8 mouse cellular contexts compared by ENCODE assay signal in the genomic region with DNA sequence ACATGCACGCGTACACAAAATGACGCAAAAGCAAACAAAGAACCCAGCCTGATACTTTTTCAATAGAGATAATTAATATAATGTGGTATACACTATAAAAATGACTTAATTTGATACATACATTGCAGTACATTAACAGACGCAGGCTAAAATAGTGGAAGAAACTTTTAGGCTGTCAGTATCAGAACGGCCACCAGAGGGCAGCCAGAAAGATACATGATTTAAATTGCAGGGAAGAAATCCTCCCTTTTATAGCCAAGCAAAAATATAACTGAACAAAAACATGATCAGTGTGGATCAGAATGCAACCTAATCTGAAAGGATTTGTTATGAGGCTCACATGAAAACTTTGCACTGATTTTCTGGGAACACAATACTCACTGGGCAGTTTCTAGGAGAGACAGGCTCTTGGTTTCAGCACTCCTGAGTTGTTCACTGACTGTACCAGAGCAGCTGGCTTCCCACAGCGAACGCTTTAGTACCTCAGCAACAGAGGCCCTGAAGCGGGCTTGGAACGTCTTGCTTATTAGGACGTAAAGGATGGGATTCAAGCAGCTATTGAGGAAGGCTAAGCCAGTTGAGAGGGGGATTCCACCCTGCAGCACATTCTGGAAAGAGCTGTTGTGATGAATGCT. TPM values are rescaled to one million over a fixed set of nuclear protein-coding genes. Genes with fewer than 3 reads are reported as not detected.
DNase-seq lines count a peak whose midpoint lies in the region; ATAC-seq lines count a peak whose summit lies in the region.

No protein-coding gene starts in this region.

- 62% methylated on average over 10 of the region's 10 CpGs for WGBS in liver, embryonic 12.5 days (ENCODE audit: insufficient replicate concordance)

- no peaks in the 10 kb centered on the region for H3K27me3 ChIP-seq in liver, embryonic 12.5 days (replicated peaks)

- no peaks in the 10 kb centered on the region for H3K9me3 ChIP-seq in liver, embryonic 12.5 days (replicated peaks)

- DNase-seq in liver (peak; percentile 45), R1 (ENCODE audit: low read depth, low spot score) (peak; percentile 70)
- peak; percentile 49 for DNase-seq in embryo, embryonic 9.5 days (ENCODE audit: extremely low spot score)
- DNase-seq in heart, postnatal 4 days, result peak; percentile 66
- peak; percentile 50 for DNase-seq in left cerebral cortex, postnatal 4 days
- DNase-seq in retina, embryonic 14.5 days (ENCODE audit: low spot score), result peak; percentile 79

- H3K4me2 ChIP-seq in liver, embryonic 12.5 days, result no peak overlapping the region

- peaks cover 18% of the 10 kb centered on the region for H3K4me1 ChIP-seq in liver, embryonic 12.5 days

- ATAC-seq in liver, embryonic 12.5 days, result no peak
- no peak for ATAC-seq in activated CD4-positive, CD25-positive, alpha-beta regulatory T cell, adult 4 months

- H3K4me3 ChIP-seq in liver, embryonic 12.5 days, result no peak overlapping the region

- H3K36me3 ChIP-seq in liver, embryonic 12.5 days, result peaks cover 39% of the 10 kb centered on the region

- no peak overlapping the region for H3K9ac ChIP-seq in liver, embryonic 12.5 days

- intact Hi-C loops in left cerebral cortex, postnatal 4 days (cut with DNase I), result loop anchor here (5.0 kb wide), 1 partner anchor 70 kb away; no protein-coding TSS in a partner anchor

- no peak overlapping the region for H3K27ac ChIP-seq in liver, embryonic 12.5 days

RNA-seq across cellular contexts. Expression of gene Ndufs1, which starts 6.1 kb away (rescaled TPM):
- 133 and 137 TPM in 2 replicates for polyA plus RNA-seq in liver, embryonic 12.5 days (2016; fragmentation: Nextera tagmentation; extraction: Ambion mirVana)
- total RNA-seq in heart, postnatal 4 days (2021), result 100 to 1,000 TPM; 533 to 564 TPM
- 100 to 1,000 TPM; 101 to 107 TPM for total RNA-seq in left cerebral cortex, postnatal 4 days (2021)
- polyA plus RNA-seq in activated CD4-positive, CD25-positive, alpha-beta regulatory T cell, adult 4 months (2017; shearing (Covaris generic)), result 100 to 1,000 TPM; 105 to 118 TPM

RNA-seq across cellular contexts. Expression of gene Eef1b2, which starts 6.1 kb away (rescaled TPM):
- 388 and 395 TPM in 2 replicates for polyA plus RNA-seq in liver, embryonic 12.5 days (2016; fragmentation: Nextera tagmentation; extraction: Ambion mirVana)
- 100 to 1,000 TPM; 497 to 542 TPM for total RNA-seq in heart, postnatal 4 days (2021)
- total RNA-seq in left cerebral cortex, postnatal 4 days (2021), result 100 to 1,000 TPM; 705 to 714 TPM
- 1,000 to 10,000 TPM; 1,216 to 1,318 TPM for polyA plus RNA-seq in activated CD4-positive, CD25-positive, alpha-beta regulatory T cell, adult 4 months (2017; shearing (Covaris generic))

RNA-seq across cellular contexts. Expression of gene Gpr1, which starts 31.6 kb away (rescaled TPM):
- 0.08 TPM in 1 of 2 replicates, not detected in the other for polyA plus RNA-seq in liver, embryonic 12.5 days (2016; fragmentation: Nextera tagmentation; extraction: Ambion mirVana)
- not detected for total RNA-seq in heart, postnatal 4 days (2021)
- under 1 TPM; 0.50 TPM for total RNA-seq in left cerebral cortex, postnatal 4 days (2021)
- polyA plus RNA-seq in activated CD4-positive, CD25-positive, alpha-beta regulatory T cell, adult 4 months (2017; shearing (Covaris generic)), result under 1 TPM in 1 of 2 experiments, not detected in 1; 0.46 TPM

Comparison
In these comparisons a context has a peak if more than half of its experiments do, and no peak if none do; other contexts are left out.
1. RNA of gene Ndufs1, which starts 6.1 kb away (total RNA-seq): 533 to 564 TPM in heart, postnatal 4 days; 101 to 107 TPM in left cerebral cortex, postnatal 4 days; every median in the first group is over 4 times any median in the second.
2. Peak in every context shown above with its lines, with median percentiles within 50 percentile points of each other: DNase-seq.